Mouse (Mus musculus) lung, adult 2 months (tissue): ENCODE measurements at regions not wholly inside any gene's neighbourhood (a gene's known extent, or its start where the extent isn't known, plus 50 kb on each side); places are given as distances from the start of the nearest gene placed in this dataset.

Experiments
- DNase-seq: peaks from one replicate; pipeline ENCODE4 v3.0.0; 2022
- H3K4me1 ChIP-seq: fragments of 200-500 bp; 2 replicates; pipeline ENCODE4 v1.6.1; 2011; ENCODE audit warnings: low read length; ENCODE audit not compliant: control insufficient read depth, insufficient read depth
- H3K4me3 ChIP-seq: fragments of 200-500 bp; replicated peaks from 2 replicates; pipeline ENCODE3; 2011; ENCODE audit warnings: low read depth, mild to moderate bottlenecking, control low read depth, low read length; ENCODE audit errors: extremely low read depth
- CTCF ChIP-seq: fragments of 200-500 bp; IDR thresholded peaks from 2 replicates; pipeline ENCODE4 v1.5.1; 2011; ENCODE audit warnings: mild to moderate bottlenecking, low read length, control low read depth; ENCODE audit not compliant: insufficient read depth
- POLR2A ChIP-seq: fragments of 200-500 bp; IDR thresholded peaks from 2 replicates; pipeline ENCODE4 v1.6.1; 2011; ENCODE audit warnings: low read depth, mild to moderate bottlenecking, control low read depth, low read length, borderline replicate concordance; ENCODE audit errors: extremely low read depth
- WGBS: fragments of 180-500 bp; shearing (Covaris S2); methylation state at CpG from one replicate; pipeline ENCODE4 v1.1.7; 2018; 5-methylcytosine and 5-hydroxymethylcytosine counted together

DNA sequence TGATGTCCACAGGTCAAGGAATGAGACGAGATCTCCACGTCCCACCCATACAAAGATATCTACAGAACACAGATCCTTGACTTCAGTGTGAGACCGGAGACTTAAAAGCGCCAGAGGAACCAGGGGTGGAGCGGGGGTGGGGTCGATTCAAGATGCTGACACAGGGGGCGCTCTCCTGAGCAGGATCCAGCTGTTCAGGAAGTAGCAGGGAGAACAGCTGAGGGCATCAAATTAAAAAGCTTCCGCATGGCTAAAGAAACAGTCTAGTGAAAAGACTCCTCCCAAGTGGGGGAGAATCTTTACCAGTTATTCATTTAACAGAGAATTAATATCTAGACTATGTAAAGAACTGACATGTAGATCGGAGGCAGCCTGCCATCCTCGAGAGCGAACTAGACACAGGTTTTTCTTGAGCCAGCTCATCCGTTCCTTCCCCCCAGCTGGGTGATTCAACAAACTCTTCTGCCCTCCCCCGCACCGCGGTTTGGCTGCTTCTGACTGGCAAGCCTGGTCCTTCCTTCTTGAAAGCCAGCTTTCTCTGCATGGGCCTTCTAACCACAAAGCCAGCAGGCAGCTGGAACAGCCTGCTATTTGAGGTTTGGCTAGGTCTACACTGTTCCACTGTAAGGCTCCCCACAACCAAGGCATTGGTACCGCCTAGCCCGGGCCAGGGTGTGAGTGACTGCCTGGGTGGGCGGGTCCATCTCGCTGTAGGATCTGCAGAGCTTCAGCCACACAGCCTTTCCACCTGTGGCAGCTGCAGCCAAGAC lies 218.6 kb downstream of the Uaca start:
- 59% methylated on average over 19 of the region's 19 CpGs for WGBS
- Histone ChIP-seq H3K4me3 (no peak overlapping the region), H3K4me1 (no peaks in the 10 kb centered on the region)
- TF ChIP-seq POLR2A (no peak), CTCF (no peak)
- peak; percentile 31 for DNase-seq

DNA sequence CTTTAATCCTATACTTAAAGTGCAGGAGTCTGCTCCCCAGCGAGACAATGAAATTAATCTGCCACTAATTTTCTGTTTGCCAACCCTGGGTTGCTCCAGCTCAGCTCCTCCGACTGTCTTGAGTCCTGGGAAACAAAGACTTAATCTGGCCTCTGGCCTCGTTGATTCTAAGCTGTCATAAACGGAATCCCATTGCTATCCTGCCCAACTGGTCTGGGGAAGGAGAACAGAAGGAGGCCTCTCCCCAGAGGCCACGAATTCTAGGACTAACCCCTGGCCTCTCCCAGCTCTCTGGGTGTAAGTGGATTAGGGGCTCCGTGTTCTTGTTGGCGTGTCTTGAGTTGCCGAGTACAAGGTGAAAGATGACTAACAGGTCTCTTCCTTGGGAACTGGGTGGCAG lies 219.8 kb downstream of the Uaca start:
- TF ChIP-seq CTCF = no peak
- TF ChIP-seq POLR2A = no peak
- Histone ChIP-seq H3K4me3 (no peak overlapping the region), H3K4me1 (no peaks in the 10 kb centered on the region)
- no peak for DNase-seq
- 66% methylated on average over 8 of the region's 8 CpGs for WGBS

DNA sequence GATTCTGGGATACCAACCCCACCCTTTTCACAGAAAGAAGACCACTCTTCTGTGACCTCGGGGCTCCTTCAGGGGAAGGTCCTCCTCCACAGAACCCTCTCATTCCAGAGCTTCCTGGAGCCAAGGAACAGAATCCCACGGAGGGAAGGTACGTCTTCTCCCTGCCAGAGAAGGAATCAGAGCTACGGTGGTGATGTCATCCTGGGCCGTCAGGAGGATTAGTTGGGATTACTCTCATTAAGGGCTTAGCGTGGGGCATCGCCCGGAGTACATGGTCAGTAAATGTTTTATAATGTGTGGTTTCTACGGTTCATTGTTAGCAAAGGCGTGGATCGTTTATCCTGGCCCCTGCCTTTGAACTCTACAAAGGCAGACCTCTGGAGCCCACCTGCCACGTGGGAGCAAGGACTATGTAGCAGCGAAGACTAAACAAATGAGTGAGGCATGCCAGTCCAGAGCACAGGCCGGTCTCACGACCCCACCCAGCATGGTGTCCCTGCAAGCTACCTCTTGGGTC lies 221.1 kb downstream of the Uaca start:
- TF ChIP-seq CTCF (no peak), POLR2A (no peak)
- H3K4me1 ChIP-seq = no peaks in the 10 kb centered on the region
- H3K4me3 ChIP-seq = no peak overlapping the region
- 65% methylated on average over 15 of the region's 15 CpGs for WGBS
- DNase-seq = no peak

DNA sequence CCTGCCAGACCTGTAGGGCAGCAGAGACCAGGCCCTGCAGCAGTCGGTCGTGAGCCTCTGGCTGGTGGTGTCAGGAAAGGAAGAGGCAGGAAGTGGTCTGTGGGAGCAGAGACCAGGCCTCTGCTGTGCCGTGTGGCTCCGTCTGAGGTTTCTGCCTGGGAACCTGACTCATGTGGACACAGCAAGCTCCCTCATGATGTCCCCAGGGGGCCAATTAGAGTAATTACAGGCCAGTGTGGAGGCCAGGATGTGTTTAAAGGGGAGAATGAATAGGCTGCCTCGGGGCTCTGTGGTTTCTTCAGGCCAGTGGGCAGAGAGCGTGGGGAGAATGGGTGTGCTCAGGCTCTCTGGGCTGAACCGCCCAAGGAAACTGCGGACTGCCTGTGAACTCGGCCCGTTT lies 222.3 kb downstream of the Uaca start:
- H3K4me3 ChIP-seq = no peak overlapping the region
- TF ChIP-seq POLR2A (no peak), CTCF (no peak)
- H3K4me1 ChIP-seq = no peaks in the 10 kb centered on the region
- DNase-seq = no peak
- 65% methylated on average over 10 of the region's 10 CpGs for WGBS

DNA sequence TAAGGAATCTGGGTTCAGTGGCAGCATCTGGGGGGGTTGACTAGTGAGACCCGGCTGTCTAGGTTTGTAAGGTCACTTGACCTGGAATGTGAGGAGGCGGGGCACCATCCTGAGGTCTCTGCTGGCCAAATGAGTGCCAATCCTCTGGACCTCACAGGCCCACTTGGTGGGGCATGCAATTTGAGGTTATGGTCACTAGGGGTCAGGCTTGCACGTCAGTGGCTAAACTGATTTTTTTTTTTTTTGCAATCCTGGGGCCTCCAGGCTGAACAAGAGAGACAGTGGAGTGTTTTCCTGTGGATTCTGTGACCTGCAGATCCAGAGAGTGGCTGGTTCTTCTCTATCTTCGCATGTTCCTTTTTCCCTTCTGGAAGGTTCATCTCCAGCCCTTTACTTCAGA lies 225.6 kb downstream of the Uaca start:
- Histone ChIP-seq H3K4me3 (no peak overlapping the region), H3K4me1 (no peaks in the 10 kb centered on the region)
- peak; percentile 71 for TF ChIP-seq CTCF
- TF ChIP-seq POLR2A = no peak
- 73% methylated on average over 4 of the region's 4 CpGs for WGBS
- DNase-seq = no peak

DNA sequence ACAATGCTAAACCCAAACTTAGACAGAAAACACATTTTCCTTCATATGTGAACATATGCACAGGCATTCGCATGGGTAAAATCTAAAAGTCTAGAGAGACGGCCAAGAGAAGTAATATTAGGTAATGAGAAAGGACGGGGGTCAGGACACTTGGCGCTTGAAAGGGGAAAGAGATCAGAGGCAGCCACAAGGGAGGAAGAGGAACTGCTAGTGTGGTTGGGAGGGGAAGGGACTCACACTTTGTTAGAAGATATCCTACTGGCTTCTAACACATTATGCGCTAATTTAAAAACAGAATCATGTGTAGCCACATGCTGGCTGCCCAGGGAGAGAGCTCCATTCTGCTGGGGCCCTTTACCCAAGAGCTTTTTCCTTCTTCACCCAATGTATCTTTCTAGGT lies 227.5 kb downstream of the Uaca start:
- TF ChIP-seq CTCF = no peak
- no peak for TF ChIP-seq POLR2A
- 70% methylated on average over 5 of the region's 5 CpGs for WGBS
- no peak overlapping the region for H3K4me3 ChIP-seq
- no peaks in the 10 kb centered on the region for H3K4me1 ChIP-seq
- no peak for DNase-seq

DNA sequence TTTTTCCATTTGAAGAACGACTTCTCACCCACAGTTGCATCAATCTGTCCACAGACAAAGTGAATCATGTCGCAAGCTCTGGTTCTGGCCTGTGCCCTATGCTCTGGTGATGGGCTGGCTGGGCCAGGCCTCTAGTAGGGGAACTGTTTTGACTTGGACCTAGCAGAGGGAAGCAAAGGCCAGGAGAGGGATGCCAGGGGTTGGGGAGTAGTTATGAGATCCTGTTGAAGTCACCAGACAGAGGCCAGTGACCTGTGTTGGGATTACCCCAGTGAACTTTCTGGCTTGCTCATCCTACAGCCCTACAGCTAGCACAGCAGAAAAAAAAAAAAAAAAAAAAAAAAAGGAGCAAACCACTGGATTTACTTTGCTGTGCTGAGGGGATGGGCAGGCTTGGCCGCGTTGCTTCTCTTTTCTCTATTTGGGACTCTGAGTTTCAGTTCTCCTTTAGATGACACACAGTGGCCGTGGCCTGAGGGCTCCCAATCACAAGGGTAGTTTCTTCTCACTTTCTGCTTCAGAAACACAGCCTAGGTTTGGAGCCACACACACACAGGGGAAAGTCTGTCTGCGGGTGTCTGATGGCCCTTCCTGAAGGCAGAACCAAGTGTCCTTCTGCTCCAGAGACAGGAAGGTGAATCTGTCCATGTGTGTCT lies 228.2 kb downstream of the Uaca start:
- H3K4me3 ChIP-seq = no peak overlapping the region
- TF ChIP-seq POLR2A = no peak
- no peak for TF ChIP-seq CTCF
- H3K4me1 ChIP-seq = no peaks in the 10 kb centered on the region
- DNase-seq = peak; percentile 20
- WGBS = 61% methylated on average over 6 of the region's 6 CpGs

DNA sequence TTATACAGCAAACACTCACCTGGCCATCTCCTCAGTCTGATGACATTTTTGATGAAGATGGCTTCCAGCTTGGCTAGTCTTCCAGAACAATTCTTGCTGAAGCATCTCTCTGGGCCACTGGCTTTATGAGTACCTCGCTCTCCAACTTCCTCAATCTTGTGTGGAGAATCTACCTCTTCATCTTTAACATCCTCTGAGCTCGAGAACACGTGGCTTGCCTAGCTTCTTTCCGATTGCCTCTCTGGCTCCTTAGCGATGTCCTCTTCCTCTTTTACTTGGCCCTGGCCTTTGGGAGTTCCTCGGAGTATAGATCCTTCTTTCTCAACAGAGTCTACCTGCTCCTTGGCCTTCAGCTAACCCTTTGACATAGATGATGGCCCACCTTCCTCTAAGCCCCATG lies 231.0 kb downstream of the Uaca start:
- 77% methylated on average over 6 of the region's 6 CpGs for WGBS
- TF ChIP-seq CTCF (no peak), POLR2A (no peak)
- no peak overlapping the region for H3K4me3 ChIP-seq
- no peaks in the 10 kb centered on the region for H3K4me1 ChIP-seq
- no peak for DNase-seq

DNA sequence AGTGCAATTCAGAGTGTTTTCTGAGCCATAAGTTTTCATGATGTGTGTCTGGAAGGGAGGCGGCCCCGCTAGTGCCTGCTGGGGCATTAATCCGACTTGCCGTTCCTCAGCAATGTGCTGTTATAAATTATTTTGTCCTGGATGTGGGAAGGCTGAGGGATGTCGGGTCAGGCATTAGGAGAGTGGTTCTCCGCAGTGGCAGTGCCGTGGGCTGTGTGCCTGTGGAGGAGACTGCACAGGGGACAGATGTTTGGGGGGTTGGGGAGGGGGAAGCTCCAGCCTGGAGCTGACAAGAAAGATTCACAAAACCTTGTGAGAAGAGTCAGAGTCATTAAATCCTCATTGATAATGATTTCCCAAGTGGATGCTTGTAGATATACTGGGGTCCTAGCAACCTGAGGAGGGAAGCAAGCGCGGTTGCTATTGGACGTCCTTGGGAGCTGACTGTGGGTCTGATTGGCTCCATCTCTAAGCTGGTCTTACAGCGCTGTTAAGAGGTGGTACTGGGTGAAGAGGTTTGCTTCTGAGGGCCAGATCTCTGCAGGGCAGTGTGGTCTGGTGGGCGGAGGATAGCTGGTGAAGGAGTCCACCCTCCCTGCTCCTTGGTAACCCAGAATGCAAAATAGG lies 234.5 kb downstream of the Uaca start:
- WGBS = 73% methylated on average over 12 of the region's 12 CpGs
- H3K4me1 ChIP-seq = peaks cover 4% of the 10 kb centered on the region
- no peak overlapping the region for H3K4me3 ChIP-seq
- no peak for DNase-seq
- no peak for TF ChIP-seq CTCF
- TF ChIP-seq POLR2A = no peak
